Mouse (Mus musculus) C2C12 (cell line): ENCODE data around the gene Kif1c.

Source experiments
- CEBPB ChIP-seq: IDR thresholded peaks from one replicate; pipeline ENCODE4 v1.6.1; 2011; ENCODE audit warnings: low read depth, mild to moderate bottlenecking, control low read depth, moderate library complexity
- CTCF ChIP-seq: IDR thresholded peaks from one replicate; pipeline ENCODE4 v1.5.1; 2011; ENCODE audit not compliant: control insufficient read depth, insufficient read depth, insufficient read length
- MAX ChIP-seq: IDR thresholded peaks from one replicate; pipeline ENCODE4 v1.6.1; 2011; ENCODE audit warnings: mild to moderate bottlenecking, control low read depth
- MYOD1 ChIP-seq: IDR thresholded peaks from one replicate; pipeline ENCODE4 v1.6.1; 2011; ENCODE audit warnings: low read depth; ENCODE audit not compliant: control insufficient read depth, insufficient read length
- USF1 ChIP-seq: IDR thresholded peaks from one replicate; pipeline ENCODE4 v1.6.1; 2011; ENCODE audit warnings: low read depth, mild to moderate bottlenecking, control low read depth, moderate library complexity

DNA sequence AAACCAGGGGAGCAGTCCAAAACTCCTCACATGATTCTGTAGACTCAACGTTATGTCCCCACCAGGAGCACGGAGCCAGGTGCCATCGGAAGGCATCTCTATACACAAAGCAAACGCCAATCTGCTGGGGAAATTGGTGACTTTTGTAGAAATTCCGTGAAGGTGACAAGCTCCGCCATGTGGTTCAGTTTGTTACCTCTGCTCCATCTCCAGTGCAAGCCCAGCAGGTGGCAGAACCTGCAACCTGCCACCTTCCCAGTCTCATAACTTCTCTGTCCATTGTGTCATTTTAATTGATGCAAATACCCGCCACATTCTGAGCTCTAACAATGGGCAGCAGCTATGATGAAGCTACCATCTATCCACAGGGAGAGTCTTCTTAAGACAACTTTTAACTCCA is 54.6 kb downstream of the Kif1c start:
- TF ChIP-seq CTCF, result no peak
- TF ChIP-seq MYOD1, result no peak
- no peak for TF ChIP-seq USF1
- TF ChIP-seq CEBPB, result no peak
- TF ChIP-seq MAX, result no peak
